ENCODE assay signal across 16 mouse cellular contexts in the genomic region with DNA sequence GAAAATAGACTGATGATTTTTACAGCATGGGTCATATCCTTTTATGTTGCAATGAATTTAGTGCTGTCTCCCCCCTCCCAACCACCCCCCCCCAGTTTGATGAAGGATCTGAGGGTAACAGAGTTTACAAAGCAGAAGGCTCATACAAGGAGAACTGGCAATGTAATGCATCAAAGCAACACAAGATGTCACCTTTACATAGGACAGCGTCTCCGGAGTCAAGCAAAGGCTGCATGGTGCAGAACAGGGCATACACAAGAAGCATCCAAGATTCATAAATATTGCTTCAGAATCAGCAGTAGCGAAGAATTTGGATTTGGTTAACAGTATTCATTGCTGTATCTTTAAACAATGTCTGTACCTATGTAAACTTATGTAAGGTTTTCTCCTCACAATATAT.
DNase-seq lines count a peak whose midpoint lies in the region; ATAC-seq and TF ChIP-seq lines count a peak whose summit lies in the region.
"Had no signal": no experiment of that assay in that cellular context is flagged by ENCODE, and none has a peak within 500 bp of the region (broad histone marks: within the 10 kb centered on the region; RNA-seq: fewer than 3 reads in every experiment).

No protein-coding gene starts in this region.

- no peak overlapping the region for H3K9ac ChIP-seq in kidney, postnatal 0 days (ENCODE audit: low read depth, low read length)
- no peak overlapping the region for H3K9ac ChIP-seq in midbrain, embryonic 14.5 days (replicated peaks; ENCODE audit: low read length)
- H3K9ac ChIP-seq: heart, embryonic 15.5 days; hindbrain, embryonic 15.5 days; limb, embryonic 15.5 days had no signal

- no peaks in the 10 kb centered on the region for H3K36me3 ChIP-seq in kidney, postnatal 0 days (ENCODE audit: insufficient read depth, low read length)
- H3K36me3 ChIP-seq in midbrain, embryonic 14.5 days (ENCODE audit: control insufficient read depth, insufficient read depth, low read length), result no peaks in the 10 kb centered on the region
- H3K36me3 ChIP-seq in midbrain, embryonic 10.5 days, result no peaks in the 10 kb centered on the region
- H3K36me3 ChIP-seq: G1E; heart, embryonic 15.5 days; hindbrain, embryonic 15.5 days; limb, embryonic 15.5 days had no signal

- no peak for ATAC-seq in kidney, postnatal 0 days (replicated peaks; ENCODE audit: low FRiP score, low read depth)
- ATAC-seq in midbrain, embryonic 14.5 days (ENCODE audit: low FRiP score, low TSS enrichment), result no peak

- DNase-seq in cerebellum, postnatal 10 days, result peak; percentile 52 to 60
- no peak for DNase-seq in cerebellum, adult 9-11 months
- peak; percentile 18 for DNase-seq in kidney, postnatal 0 days (ENCODE audit: low spot score)
- no peak for DNase-seq in kidney, postnatal 10 days
- peak; percentile 53 for DNase-seq in midbrain, embryonic 14.5 days
- DNase-seq in midbrain, embryonic 10.5 days (ENCODE audit: low spot score), result no peak
- DNase-seq in retina, embryonic 14.5 days (ENCODE audit: low spot score), result peak; percentile 41
- no peak for DNase-seq in urinary bladder, adult 2 months (ENCODE audit: low spot score)
- DNase-seq: cerebellum, adult 11 months; kidney, adult 9 months; lung, adult 18-20 months; thymus, postnatal 4 days had no signal

- 71% methylated on average over 3 of the region's 3 CpGs for WGBS in kidney, postnatal 0 days
- WGBS in midbrain, embryonic 14.5 days, result 84% methylated on average over 3 of the region's 3 CpGs
- WGBS in midbrain, embryonic 10.5 days, result 89% methylated on average over 3 of the region's 3 CpGs

- no peak overlapping the region for H3K4me2 ChIP-seq in kidney, postnatal 0 days (ENCODE audit: low read length)
- no peak overlapping the region for H3K4me2 ChIP-seq in midbrain, embryonic 14.5 days (ENCODE audit: low read length)
- H3K4me2 ChIP-seq: heart, embryonic 15.5 days; hindbrain, embryonic 15.5 days; limb, embryonic 15.5 days had no signal

- no peak overlapping the region for H3K27ac ChIP-seq in kidney, postnatal 0 days
- H3K27ac ChIP-seq in midbrain, embryonic 14.5 days (replicated peaks; ENCODE audit: low read depth, low read length), result no peak overlapping the region
- H3K27ac ChIP-seq in midbrain, embryonic 10.5 days (replicated peaks), result no peak overlapping the region
- H3K27ac ChIP-seq: heart, embryonic 15.5 days; hindbrain, embryonic 15.5 days; limb, embryonic 15.5 days had no signal

- no peaks in the 10 kb centered on the region for H3K4me1 ChIP-seq in kidney, postnatal 0 days (replicated peaks; ENCODE audit: insufficient read depth, low read length)
- no peaks in the 10 kb centered on the region for H3K4me1 ChIP-seq in midbrain, embryonic 14.5 days (ENCODE audit: control insufficient read depth, insufficient read depth, low read length)
- H3K4me1 ChIP-seq in midbrain, embryonic 10.5 days, result no peaks in the 10 kb centered on the region
- H3K4me1 ChIP-seq: heart, embryonic 15.5 days; hindbrain, embryonic 15.5 days; limb, embryonic 15.5 days had no signal

- TF ChIP-seq CTCF in kidney, postnatal 0 days (IDR thresholded peaks at IDR 0.05; ENCODE audit: low read depth), result peak; percentile 53

- H3K27me3 ChIP-seq in kidney, postnatal 0 days (ENCODE audit: insufficient read depth, low read length), result no peaks in the 10 kb centered on the region
- no peaks in the 10 kb centered on the region for H3K27me3 ChIP-seq in midbrain, embryonic 14.5 days (ENCODE audit: control insufficient read depth, insufficient read depth, low read length)
- H3K27me3 ChIP-seq in midbrain, embryonic 10.5 days (ENCODE audit: low read depth, poor library complexity, severe bottlenecking), result no peaks in the 10 kb centered on the region
- H3K27me3 ChIP-seq: heart, embryonic 15.5 days; hindbrain, embryonic 15.5 days; limb, embryonic 15.5 days had no signal

- no peaks in the 10 kb centered on the region for H3K9me3 ChIP-seq in kidney, postnatal 0 days (replicated peaks; ENCODE audit: low read length)
- no peaks in the 10 kb centered on the region for H3K9me3 ChIP-seq in midbrain, embryonic 14.5 days (ENCODE audit: control insufficient read depth, low read length)
- H3K9me3 ChIP-seq in midbrain, embryonic 10.5 days (replicated peaks), result no peaks in the 10 kb centered on the region
- H3K9me3 ChIP-seq: G1E; heart, embryonic 15.5 days; hindbrain, embryonic 15.5 days; limb, embryonic 15.5 days had no signal

- H3K4me3 ChIP-seq in kidney, postnatal 0 days (replicated peaks; ENCODE audit: low read depth, low read length), result no peak overlapping the region
- H3K4me3 ChIP-seq in midbrain, embryonic 14.5 days (replicated peaks; ENCODE audit: low read depth, low read length), result no peak overlapping the region
- no peak overlapping the region for H3K4me3 ChIP-seq in midbrain, embryonic 10.5 days
- H3K4me3 ChIP-seq: heart, embryonic 15.5 days; hindbrain, embryonic 15.5 days; limb, embryonic 15.5 days had no signal

Comparison
In these comparisons a context has a peak if more than half of its experiments do, and no peak if none do; other contexts are left out.
1. DNase-seq: peak in cerebellum, postnatal 10 days (2 of 2), kidney, postnatal 0 days (single experiment), midbrain, embryonic 14.5 days (single experiment) and retina, embryonic 14.5 days (single experiment); none in cerebellum, adult 9-11 months (single experiment), kidney, postnatal 10 days (single experiment), midbrain, embryonic 10.5 days (single experiment) and urinary bladder, adult 2 months (single experiment).